Mouse (Mus musculus) midbrain, postnatal 0 days (tissue): Measurements from ENCODE around the gene Gm17581. TPM values are rescaled to one million over a fixed set of nuclear protein-coding genes. Genes with fewer than 3 reads are reported as not detected.

ENCODE experiments used
- ATAC-seq: fragments of 200-750 bp; cut with Nextera tagmentation; 2 replicates; pipeline ENCODE4 v1.8.0; 2017; ENCODE audit warnings: moderate number of reproducible peaks, mild to moderate bottlenecking, moderate TSS enrichment, moderate library complexity; ENCODE audit not compliant: low FRiP score
- DNase-seq: peaks from one replicate; pipeline ENCODE4 v3.0.0-alpha.2; 2015; ENCODE audit warnings: low spot score
- H3K27ac ChIP-seq: fragments of 300-500 bp; sonication (generic); 2 replicates; pipeline ENCODE4 v1.5.1; 2014; ENCODE audit warnings: low read depth, mild to moderate bottlenecking, low read length, mixed read lengths
- H3K27me3 ChIP-seq: fragments of 300-500 bp; sonication (generic); 2 replicates; pipeline ENCODE4 v1.6.1; 2014; ENCODE audit warnings: low read length, control low read depth, mixed read lengths; ENCODE audit not compliant: insufficient read depth
- H3K36me3 ChIP-seq: fragments of 300-500 bp; sonication (generic); 2 replicates; pipeline ENCODE4 v1.6.1; 2014; ENCODE audit warnings: low read length, control low read depth, mixed read lengths; ENCODE audit not compliant: insufficient read depth
- H3K4me1 ChIP-seq: fragments of 300-500 bp; sonication (generic); 2 replicates; pipeline ENCODE4 v1.6.1; 2014; ENCODE audit warnings: mild to moderate bottlenecking, control low read depth, antibody characterized with exemption, low read length, mixed read lengths; ENCODE audit not compliant: insufficient read depth
- H3K4me2 ChIP-seq: fragments of 300-500 bp; sonication (generic); 2 replicates; pipeline ENCODE4 v1.6.1; 2014; ENCODE audit warnings: low read depth, mild to moderate bottlenecking, low read length, mixed read lengths; ENCODE audit not compliant: poor library complexity, severe bottlenecking
- H3K4me3 ChIP-seq: fragments of 300-500 bp; sonication (generic); 2 replicates; pipeline ENCODE4 v1.5.1; 2014; ENCODE audit warnings: low read depth, mild to moderate bottlenecking, low read length, moderate library complexity
- H3K9ac ChIP-seq: fragments of 300-500 bp; sonication (generic); replicated peaks from 2 replicates; pipeline ENCODE4 v1.6.1; 2014; ENCODE audit warnings: mild to moderate bottlenecking, low read length, moderate library complexity, mixed read lengths; ENCODE audit not compliant: poor library complexity, severe bottlenecking
- H3K9me3 ChIP-seq: fragments of 300-500 bp; sonication (generic); 2 replicates; pipeline ENCODE4 v1.6.1; 2016; ENCODE audit warnings: low read length, control low read depth
- CTCF ChIP-seq: IDR thresholded peaks from 2 replicates; pipeline ENCODE4 v1.5.1; 2016; ENCODE audit warnings: antibody characterized with exemption, mild to moderate bottlenecking
- WGBS: fragments of 180-500 bp; shearing (Covaris S2); extraction: QIAGEN DNeasy Blood & Tissue Kit; methylation state at CpG from one replicate; pipeline ENCODE4 v1.1.7; 2014; 5-methylcytosine and 5-hydroxymethylcytosine counted together
- polyA plus RNA-seq: library from polyadenylated mRNA; unstranded; fragments of >200 nt; fragmentation: Nextera tagmentation; extraction: Ambion mirVana; gene quantifications from 2 replicates; pipeline ENCODE4 v1.2.1, GENCODE M21; 2015
- total RNA-seq: library from RNA; depleted of rRNA; stranded (reverse); fragments of >200 nt; gene quantifications from 2 replicates; pipeline ENCODE4 v1.2.3, GENCODE M21; 2014

The Gm17581 gene
- total and polyA plus RNA-seq, 2 experiments from 2014 or later: not detected

- TF ChIP-seq CTCF: peak; percentile 87
- Histone ChIP-seq H3K9ac (no peak overlapping the region), H3K4me2 (no peak overlapping the region), H3K27me3 (no peaks in the 10 kb centered on the region), H3K4me1 (no peaks in the 10 kb centered on the region), H3K4me3 (no peak overlapping the region), H3K36me3 (no peaks in the 10 kb centered on the region), H3K27ac (no peak overlapping the region), H3K9me3 (no peaks in the 10 kb centered on the region)
- DNase-seq (peak; percentile 87), ATAC-seq (0 out of 2 replicates have a peak, but pooled peaks have one; percentile 60)
- WGBS: 55% methylated on average over 13 of the region's 13 CpGs
Measured at GRCm38 (mm10) chr2:155764679-155765418, 29.2 kb upstream of the Gm17581 start.

GRCm38 (mm10) chr2:155756855-155757566 lies 21.3 kb upstream of the Gm17581 start:
- Histone ChIP-seq H3K4me3 (no peak overlapping the region), H3K9me3 (no peaks in the 10 kb centered on the region), H3K4me2 (no peak overlapping the region), H3K9ac (no peak overlapping the region), H3K4me1 (no peaks in the 10 kb centered on the region), H3K27me3 (no peaks in the 10 kb centered on the region), H3K36me3 (no peaks in the 10 kb centered on the region), H3K27ac (no peak overlapping the region)
- TF ChIP-seq CTCF: peak; percentile 40; the same call in 1 of the 2 replicates
- ATAC-seq: no peak
- DNase-seq: no peak
- 60% methylated on average over 14 of the region's 14 CpGs for WGBS

GRCm38 (mm10) chr2:155755746-155756145 lies 20.1 kb upstream of the Gm17581 start:
- Histone ChIP-seq H3K9me3 (no peaks in the 10 kb centered on the region), H3K4me3 (no peak overlapping the region), H3K27ac (no peak overlapping the region), H3K9ac (no peak overlapping the region), H3K4me1 (peaks cover 5% of the 10 kb centered on the region; the same call in 1 of the 2 replicates), H3K4me2 (no peak overlapping the region), H3K36me3 (no peaks in the 10 kb centered on the region), H3K27me3 (peaks cover 11% of the 10 kb centered on the region)
- ATAC-seq: no peak
- 4% methylated on average over 1 of the region's 1 CpGs for WGBS
- peak; percentile 60 for TF ChIP-seq CTCF
- DNase-seq: peak; percentile 28

GRCm38 (mm10) chr2:155751014-155751786 lies 15.5 kb upstream of the Gm17581 start, which contains the start of gene Procr:
Procr (plus strand) TSS chr2:155751117.
- Histone ChIP-seq H3K27me3 (peaks cover 13% of the 10 kb centered on the region), H3K9ac (peak within 1 kb of the TSS; percentile 39), H3K9me3 (no peaks in the 10 kb centered on the region), H3K36me3 (no peaks in the 10 kb centered on the region), H3K4me2 (peak within 1 kb of the TSS; percentile 54), H3K4me1 (peaks cover 5% of the 10 kb centered on the region; the same call in 1 of the 2 replicates), H3K4me3 (peak within 1 kb of the TSS; percentile 27), H3K27ac (no peak within 1 kb of the TSS)
- ATAC-seq (no peak), DNase-seq (no peak)
- 4% methylated on average over 25 of the region's 25 CpGs for WGBS
- TF ChIP-seq CTCF: no peak

- 88% methylated on average over 4 of the region's 4 CpGs for WGBS
- no peaks in the 10 kb centered on the region for H3K9me3 ChIP-seq
Measured at GRCm38 (mm10) chr2:155749394-155749793, 13.7 kb upstream of the Gm17581 start.

More at GRCm38 (mm10) chr2:155749394-155749793, 13.7 kb upstream of the Gm17581 start:
- Histone ChIP-seq H3K27ac (no peak overlapping the region), H3K4me2 (no peak overlapping the region), H3K4me1 (peaks cover 5% of the 10 kb centered on the region; the same call in 1 of the 2 replicates), H3K27me3 (peaks cover 13% of the 10 kb centered on the region), H3K36me3 (no peaks in the 10 kb centered on the region), H3K4me3 (no peak overlapping the region), H3K9ac (no peak overlapping the region)
- no peak for DNase-seq
- no peak for TF ChIP-seq CTCF
- no peak for ATAC-seq
